Mouse (Mus musculus) activated CD4-positive, CD25-positive, alpha-beta regulatory T cell, adult 4 months (primary cell): ENCODE data around the gene Runx2. TPM values are rescaled to one million over a fixed set of nuclear protein-coding genes. Genes with fewer than 3 reads are reported as not detected.

ENCODE experiments used
- ATAC-seq: one replicate; pipeline ENCODE4 v1.8.0; 2017
- polyA plus RNA-seq, 2 experiments: library from polyadenylated mRNA; unstranded; fragments of 100-300 nt; shearing (Covaris generic); gene quantifications; one replicate each; pipeline ENCODE4 v1.2.1; 2017

The Runx2 gene
- polyA plus RNA-seq, 2 experiments from 2014 or later: 8.6 to 8.8 TPM

- no peak for ATAC-seq
Measured at GRCm38 (mm10) chr17:44709516-44710252, 104.9 kb downstream of the Runx2 start.

DNA sequence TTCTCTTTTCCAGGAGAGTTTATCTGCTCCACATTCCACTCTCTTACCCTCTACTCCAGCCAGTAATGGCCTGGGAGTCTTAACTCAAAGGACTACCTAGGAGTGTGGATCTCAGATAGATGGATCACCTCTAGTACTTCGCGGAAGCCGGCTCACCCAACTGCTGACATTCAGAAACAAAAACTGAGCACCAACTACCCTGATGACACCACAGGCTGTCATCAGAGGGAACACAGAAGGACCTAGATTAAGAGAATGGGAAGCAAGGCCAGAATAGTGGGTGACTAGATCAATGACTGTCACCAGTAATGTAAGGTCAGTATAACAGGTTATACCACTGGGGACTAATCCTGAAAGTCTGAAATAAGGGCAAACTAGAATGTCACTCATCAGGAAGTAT, 106.6 kb downstream of the Runx2 start:
- ATAC-seq: no peak

GRCm38 (mm10) chr17:44706531-44706930, 108.1 kb downstream of the Runx2 start:
- no peak for ATAC-seq

DNA sequence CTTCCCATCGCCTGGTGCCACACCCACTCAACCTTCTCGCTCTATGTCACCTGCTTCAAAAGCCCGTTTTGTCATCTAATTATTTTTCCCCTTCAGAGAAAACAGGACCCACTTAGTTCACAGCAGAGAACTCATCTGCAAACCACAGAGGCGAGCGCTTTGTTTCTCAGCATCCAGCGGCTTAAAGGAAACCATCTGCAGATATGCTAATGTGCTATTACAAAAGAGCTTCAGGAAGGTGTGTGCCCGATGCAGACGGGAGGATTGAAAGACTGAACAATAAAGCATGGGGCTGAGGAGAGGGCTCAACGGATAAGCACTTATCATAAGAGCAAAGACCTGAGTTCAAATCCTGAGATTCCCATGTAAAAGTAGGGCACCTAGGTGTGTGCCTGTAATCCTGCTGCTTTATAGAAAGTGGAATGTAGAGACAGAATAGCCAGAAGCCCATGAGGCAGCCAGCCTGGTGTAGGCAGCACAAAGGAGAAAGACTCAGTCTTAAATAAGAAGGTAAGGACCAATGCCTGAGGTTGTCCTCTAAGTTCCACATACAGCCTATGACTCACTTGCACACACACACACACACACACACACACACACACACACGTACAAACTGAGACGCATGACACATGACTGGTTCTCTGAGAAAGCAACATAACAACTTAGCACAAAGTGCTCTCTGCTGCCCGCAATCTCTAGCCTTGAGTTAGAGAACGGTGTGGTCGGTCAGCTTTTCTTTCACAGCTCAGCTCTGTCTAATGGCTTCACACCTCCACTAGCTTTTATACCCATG, 111.9 kb downstream of the Runx2 start:
- ATAC-seq: peak; percentile 89

DNA sequence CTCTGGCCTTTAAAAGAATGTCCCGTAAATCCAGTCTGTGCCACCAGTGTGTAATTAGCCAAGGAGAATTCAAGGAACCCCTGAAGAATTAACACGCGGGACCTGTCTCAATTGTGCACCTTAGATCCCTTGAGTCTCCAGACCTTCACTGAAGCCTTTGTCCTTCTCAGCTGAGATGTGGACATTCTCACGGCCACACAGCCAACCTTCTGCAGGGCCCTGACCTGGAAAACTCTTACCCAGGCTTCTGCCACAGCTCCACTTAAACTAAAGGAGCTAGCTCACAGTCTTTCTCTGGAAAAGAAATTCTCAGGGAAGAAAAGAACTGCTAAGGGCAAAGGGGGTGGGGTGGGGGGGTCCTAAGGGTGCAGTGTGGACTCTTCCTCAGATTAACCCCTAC, 113.1 kb downstream of the Runx2 start:
- ATAC-seq: no peak

GRCm38 (mm10) chr17:44700326-44700725, 114.3 kb downstream of the Runx2 start:
- no peak for ATAC-seq

DNA sequence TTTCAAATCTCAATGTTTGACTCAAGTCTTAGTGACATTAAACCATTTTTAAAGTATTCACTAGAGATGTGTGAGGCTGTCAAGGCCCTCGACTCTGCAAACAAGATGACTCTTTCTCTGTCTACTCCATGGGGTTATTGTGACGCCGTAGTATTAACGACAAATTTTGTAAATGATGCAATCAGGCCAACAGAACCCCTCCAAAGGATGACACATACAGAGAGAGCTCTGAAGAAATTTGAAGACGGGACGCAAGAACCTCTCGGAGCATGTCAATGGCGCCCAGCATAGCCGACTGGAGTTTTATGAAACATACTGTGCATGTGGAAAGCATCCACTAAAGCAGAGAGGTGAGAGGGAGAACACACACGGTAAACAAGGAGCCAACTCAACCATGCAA, 117.5 kb downstream of the Runx2 start:
- ATAC-seq: no peak

- no peak for ATAC-seq
Measured at GRCm38 (mm10) chr17:44693552-44693951, 121.0 kb downstream of the Runx2 start.

DNA sequence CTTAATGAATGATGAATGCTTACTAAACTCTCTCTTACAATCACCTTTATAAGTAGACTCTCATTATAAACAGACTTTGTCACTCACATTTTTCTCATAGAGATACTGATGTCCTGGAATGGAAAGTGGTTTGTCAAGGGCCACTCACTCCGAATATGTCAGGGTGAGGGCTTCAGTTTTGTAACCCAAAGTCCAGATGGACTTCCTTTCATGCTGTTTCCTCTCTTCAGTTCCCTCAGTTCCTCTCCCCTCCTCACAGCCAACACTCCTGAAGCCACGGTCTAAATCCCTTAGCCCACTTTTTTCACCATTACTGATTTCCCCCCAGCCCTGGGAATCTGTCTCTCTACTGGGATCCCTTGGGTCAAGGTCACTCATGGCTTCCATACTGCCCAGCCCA, 123.1 kb downstream of the Runx2 start:
- no peak for ATAC-seq

- peak; percentile 93 for ATAC-seq
Measured at GRCm38 (mm10) chr17:44690410-44691035, 124.1 kb downstream of the Runx2 start.

DNA sequence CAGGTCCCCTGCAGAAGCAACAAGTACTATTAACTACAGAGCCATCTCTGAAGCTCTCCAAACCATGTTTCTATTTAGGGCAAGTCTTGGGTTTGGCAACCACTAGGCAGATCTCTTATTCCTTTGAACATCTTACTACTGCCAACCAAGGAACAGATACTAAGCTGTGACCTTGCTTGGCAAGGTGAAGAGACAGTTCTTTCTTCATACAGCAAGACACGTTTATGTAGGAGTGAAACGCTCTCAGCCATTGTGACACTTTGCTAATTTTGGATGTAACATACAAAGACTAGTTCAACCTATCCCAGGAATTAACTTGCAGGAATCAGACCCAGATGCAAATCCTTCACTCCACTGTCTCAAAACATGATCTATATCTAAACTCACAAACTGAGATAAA, 126.3 kb downstream of the Runx2 start:
- ATAC-seq: no peak

- ATAC-seq: no peak
Measured at GRCm38 (mm10) chr17:44685514-44685913, 129.1 kb downstream of the Runx2 start.

GRCm38 (mm10) chr17:44683026-44683425, 131.6 kb downstream of the Runx2 start:
- ATAC-seq: no peak

GRCm38 (mm10) chr17:44677782-44678181, 136.8 kb downstream of the Runx2 start:
- no peak for ATAC-seq

DNA sequence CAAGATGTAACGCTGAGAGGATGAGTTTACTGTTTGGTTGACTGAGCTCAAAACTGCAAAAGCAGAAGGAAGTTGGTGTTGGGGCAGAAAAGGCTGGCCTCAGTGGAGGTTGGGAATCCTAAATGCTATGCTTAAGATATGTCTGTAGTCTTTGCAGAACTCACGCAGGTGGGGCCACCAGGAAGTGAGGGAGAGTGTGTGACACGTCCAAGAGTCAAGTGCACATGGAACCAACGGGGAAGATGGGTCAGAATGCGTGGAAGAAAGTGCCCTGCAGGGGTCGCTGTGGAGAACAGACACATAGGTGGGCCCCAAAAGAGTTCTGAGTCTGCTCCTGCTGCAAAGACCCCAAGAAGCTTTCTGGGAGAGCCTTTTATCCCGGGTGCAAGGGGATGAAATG, 141.8 kb downstream of the Runx2 start:
- ATAC-seq: peak; percentile 44

DNA sequence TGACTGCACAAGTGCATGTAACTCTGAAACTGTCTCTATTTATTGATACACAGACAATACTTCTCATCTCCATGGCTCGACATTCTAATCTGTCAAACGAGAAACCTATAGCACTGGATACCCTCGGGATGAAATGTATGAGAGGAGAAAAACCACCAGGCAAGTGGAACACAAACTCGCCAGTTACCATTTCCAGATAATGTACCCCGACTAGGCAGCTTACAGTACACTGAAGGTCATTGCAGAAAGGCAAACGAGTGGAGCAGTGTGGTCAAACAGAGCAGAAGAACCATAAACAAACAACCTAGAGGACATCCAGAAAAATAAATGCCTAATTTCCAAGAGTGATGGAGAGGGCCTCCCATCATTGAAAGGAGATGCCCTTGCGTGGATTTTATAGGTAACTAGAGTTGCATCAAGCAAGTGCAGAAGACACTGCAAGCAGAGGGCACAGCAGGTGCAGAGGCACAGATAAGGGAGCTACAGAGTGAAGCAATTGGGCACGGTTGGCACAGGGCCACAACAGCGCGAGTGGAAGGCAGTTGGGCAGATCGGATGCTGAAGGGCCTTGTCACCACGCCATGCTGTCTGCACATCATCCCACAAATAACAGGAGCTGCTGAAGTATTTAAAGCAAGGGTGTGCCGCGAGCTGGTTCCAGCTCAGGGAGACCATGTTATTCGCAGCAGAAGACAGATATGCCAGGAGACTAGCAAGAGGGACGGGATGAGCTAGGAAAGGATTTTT, 142.5 kb downstream of the Runx2 start:
- ATAC-seq: no peak

GRCm38 (mm10) chr17:44669985-44670384, 144.6 kb downstream of the Runx2 start:
- no peak for ATAC-seq

DNA sequence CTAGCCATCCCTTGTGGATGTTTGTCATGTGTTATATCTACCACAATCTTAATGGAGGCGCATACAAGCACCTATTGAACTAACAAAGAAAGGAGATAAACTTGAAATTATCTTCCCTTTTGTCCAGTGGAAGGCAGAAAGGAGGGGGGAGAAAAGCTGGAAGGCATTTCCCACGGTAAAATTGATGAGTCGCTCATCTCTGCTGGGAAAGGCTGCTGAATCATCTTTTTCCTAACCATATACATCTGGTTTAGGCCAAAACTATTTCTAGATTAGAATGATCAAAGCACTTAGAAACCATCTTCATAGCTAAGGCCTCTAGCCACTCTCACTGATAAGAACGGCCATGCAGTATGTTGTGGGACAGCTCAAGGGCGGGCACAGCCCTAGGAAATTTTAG, 147.3 kb downstream of the Runx2 start:
- ATAC-seq: no peak

- ATAC-seq: no peak
Measured at GRCm38 (mm10) chr17:44663872-44664271, 150.7 kb downstream of the Runx2 start.

GRCm38 (mm10) chr17:44663208-44663607, 151.4 kb downstream of the Runx2 start:
- no peak for ATAC-seq

GRCm38 (mm10) chr17:44662080-44662706, 152.4 kb downstream of the Runx2 start:
- no peak for ATAC-seq

- no peak for ATAC-seq
Measured at GRCm38 (mm10) chr17:44660121-44660806, 154.3 kb downstream of the Runx2 start.
